Mouse (Mus musculus): Measurements from ENCODE around the gene Ptprd.

GRCm38 (mm10) chr4:77077607-77078006 is 1134.2 kb downstream of the Ptprd start:
- TF ChIP-seq GATA1 (IDR thresholded peaks at IDR 0.05; ENCODE audit: borderline replicate concordance, low read length), result no peak
- no peak for TF ChIP-seq FLI1 (IDR thresholded peaks at IDR 0.05; ENCODE audit: low read length)
